Mouse (Mus musculus): ENCODE measurements around the gene Fmo2.

GRCm38 (mm10) chr1:162937415-162937814 lies 38.9 kb upstream of the Fmo2 start, which contains the start of gene Fmo6:
- TF ChIP-seq CTCF (IDR thresholded peaks at IDR 0.05), result no peak
- no peak for TF ChIP-seq POLR2A (IDR thresholded peaks at IDR 0.05; ENCODE audit: insufficient read depth, low read depth, low read length)

All from heart, adult 2 months (tissue).